18 mouse cellular contexts compared by ENCODE assay signal in the genomic region with DNA sequence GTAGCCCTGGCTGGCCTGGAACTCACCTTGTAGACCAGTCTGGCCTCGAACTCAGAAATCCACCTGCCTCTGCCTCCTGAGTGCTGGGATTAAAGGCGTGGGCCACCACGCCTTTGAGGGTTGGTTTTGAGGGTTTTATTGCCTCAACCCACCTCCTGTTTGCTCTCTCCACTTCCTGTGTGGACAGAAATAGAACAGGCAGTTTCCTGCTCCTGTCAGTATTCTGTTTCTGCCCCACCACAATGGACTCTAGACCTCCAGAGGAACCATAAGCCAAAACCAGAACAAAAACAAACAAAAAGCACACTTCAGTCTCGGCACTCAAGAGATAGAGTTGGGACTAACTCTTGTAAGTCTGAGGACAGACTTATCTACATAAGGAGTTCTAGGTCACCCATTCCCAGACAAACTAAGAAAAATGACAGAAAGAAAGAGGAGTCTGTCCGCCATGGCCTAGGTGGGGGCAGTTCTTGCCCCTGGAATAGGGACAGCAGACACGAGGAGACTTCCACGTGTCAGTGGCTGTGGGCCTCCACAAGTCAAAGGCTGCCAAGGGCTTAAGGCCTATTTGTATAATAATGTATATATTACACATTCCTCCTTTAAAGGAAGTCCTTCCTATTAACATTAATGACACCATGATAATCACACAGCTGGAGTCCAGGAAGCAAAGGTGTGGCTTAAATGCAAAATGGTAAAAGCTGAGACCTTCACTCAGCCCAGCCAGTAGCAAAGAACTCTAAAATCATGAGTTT.
A peak's percentile ranks its signal among the peaks of the same experiment; 100 is the strongest.
DNase-seq lines count a peak whose midpoint lies in the region; ATAC-seq and TF ChIP-seq lines count a peak whose summit lies in the region.
"Had no signal": no experiment of that assay in that cellular context is flagged by ENCODE, and none has a peak within 500 bp of the region (broad histone marks: within the 10 kb centered on the region; RNA-seq: fewer than 3 reads in every experiment).

No protein-coding gene starts in this region.

- DNase-seq in heart, adult 11 months, result peak; percentile 65
- DNase-seq in kidney, adult 11 months, result no peak
- DNase-seq in kidney, adult 9 months, result no peak
- no peak for DNase-seq in kidney, postnatal 14 days
- DNase-seq: cerebellum, adult 8-10 months; heart, adult 18-20 months; heart, postnatal 4 days; liver, embryonic 13.5 days; thymus, postnatal 36 days had no signal

- no peaks in the 10 kb centered on the region for H3K36me3 ChIP-seq in heart, embryonic 11.5 days (ENCODE audit: control insufficient read depth, insufficient read depth, low read length)
- peaks cover 7% of the 10 kb centered on the region for H3K36me3 ChIP-seq in ES-Bruce4 (ENCODE audit: control insufficient read depth, insufficient read depth, low read length, poor library complexity, severe bottlenecking)
- H3K36me3 ChIP-seq: embryonic facial prominence, embryonic 10.5 days; G1E; limb, embryonic 13.5 days; liver, embryonic 13.5 days; lung, embryonic 15.5 days; midbrain, embryonic 15.5 days had no signal

- no peak overlapping the region for H3K27ac ChIP-seq in heart, embryonic 11.5 days (ENCODE audit: low read depth, low read length)
- H3K27ac ChIP-seq in ES-Bruce4 (ENCODE audit: insufficient read depth, low read length), result peak overlapping the region; percentile 99
- peak overlapping the region; percentile 38 for H3K27ac ChIP-seq in bone marrow macrophage, adult 2 months (ENCODE audit: insufficient read depth, low read depth, low read length)
- H3K27ac ChIP-seq: embryonic facial prominence, embryonic 10.5 days; limb, embryonic 13.5 days; liver, embryonic 13.5 days; lung, embryonic 15.5 days; midbrain, embryonic 15.5 days had no signal

- H3K4me2 ChIP-seq in heart, embryonic 11.5 days, result no peak overlapping the region
- H3K4me2 ChIP-seq: limb, embryonic 13.5 days; liver, embryonic 13.5 days; lung, embryonic 15.5 days; midbrain, embryonic 15.5 days had no signal

- no peaks in the 10 kb centered on the region for H3K27me3 ChIP-seq in heart, embryonic 11.5 days (ENCODE audit: control insufficient read depth, insufficient read depth, low read length)
- no peaks in the 10 kb centered on the region for H3K27me3 ChIP-seq in ES-Bruce4 (ENCODE audit: control insufficient read depth, insufficient read depth, low read length, poor library complexity, severe bottlenecking)
- H3K27me3 ChIP-seq: limb, embryonic 13.5 days; liver, embryonic 13.5 days; lung, embryonic 15.5 days; midbrain, embryonic 15.5 days had no signal

- no peak for TF ChIP-seq POLR2A in ES-Bruce4 (IDR thresholded peaks at IDR 0.05; ENCODE audit: insufficient read depth, low read length)
- no peak for TF ChIP-seq POLR2A in bone marrow macrophage, adult 2 months (IDR thresholded peaks at IDR 0.05; ENCODE audit: borderline replicate concordance, low read depth, low read length)

- WGBS in heart, embryonic 11.5 days (ENCODE audit: insufficient replicate concordance), result 63% methylated on average over 7 of the region's 7 CpGs

- H3K4me3 ChIP-seq in heart, embryonic 11.5 days (ENCODE audit: low read depth, low read length), result no peak overlapping the region
- no peak overlapping the region for H3K4me3 ChIP-seq in ES-Bruce4 (ENCODE audit: low read depth, low read length)
- no peak overlapping the region for H3K4me3 ChIP-seq in bone marrow macrophage, adult 2 months (ENCODE audit: insufficient read depth, low read length)
- H3K4me3 ChIP-seq: embryonic facial prominence, embryonic 10.5 days; limb, embryonic 13.5 days; liver, embryonic 13.5 days; lung, embryonic 15.5 days; midbrain, embryonic 15.5 days had no signal

- no peak for ATAC-seq in heart, embryonic 11.5 days (replicated peaks; ENCODE audit: insufficient number of reproducible peaks, low FRiP score, low TSS enrichment)
- peak; percentile 86 for ATAC-seq in megakaryocyte, adult 5-6 weeks (ENCODE audit: poor library complexity, severe bottlenecking)
- ATAC-seq: midbrain, embryonic 15.5 days had no signal

- TF ChIP-seq CTCF in ES-Bruce4 (IDR thresholded peaks at IDR 0.05; ENCODE audit: low read depth, low read length), result no peak
- TF ChIP-seq CTCF in bone marrow macrophage, adult 2 months (IDR thresholded peaks at IDR 0.05; ENCODE audit: low read depth, low read length), result no peak

- H3K9me3 ChIP-seq in heart, embryonic 11.5 days (replicated peaks; ENCODE audit: control insufficient read depth, low read length), result no peaks in the 10 kb centered on the region
- peaks cover 13% of the 10 kb centered on the region for H3K9me3 ChIP-seq in ES-Bruce4 (replicated peaks; ENCODE audit: control insufficient read depth, insufficient read depth, low read length, poor library complexity, severe bottlenecking)
- H3K9me3 ChIP-seq: embryonic facial prominence, embryonic 10.5 days; limb, embryonic 13.5 days; liver, embryonic 13.5 days; lung, embryonic 15.5 days; midbrain, embryonic 15.5 days had no signal

- no peak overlapping the region for H3K9ac ChIP-seq in heart, embryonic 11.5 days (ENCODE audit: low read depth, low read length)
- no peak overlapping the region for H3K9ac ChIP-seq in ES-Bruce4 (ENCODE audit: low read depth, poor library complexity, severe bottlenecking)
- H3K9ac ChIP-seq: limb, embryonic 13.5 days; liver, embryonic 13.5 days; lung, embryonic 15.5 days; midbrain, embryonic 15.5 days had no signal

- H3K4me1 ChIP-seq in heart, embryonic 11.5 days (ENCODE audit: control insufficient read depth, insufficient read depth, low read length), result no peaks in the 10 kb centered on the region
- peaks cover 4% of the 10 kb centered on the region for H3K4me1 ChIP-seq in ES-Bruce4 (ENCODE audit: control insufficient read depth, insufficient read depth, low read length)
- H3K4me1 ChIP-seq in bone marrow macrophage, adult 2 months (ENCODE audit: control insufficient read depth, insufficient read depth, low read length), result peaks cover 38% of the 10 kb centered on the region
- H3K4me1 ChIP-seq: embryonic facial prominence, embryonic 10.5 days; limb, embryonic 13.5 days; liver, embryonic 13.5 days; lung, embryonic 15.5 days had no signal

- TF ChIP-seq EP300 in ES-Bruce4 (IDR thresholded peaks at IDR 0.05; ENCODE audit: insufficient read depth, low read depth, low read length), result peak; percentile 92
